Mouse (Mus musculus): ENCODE measurements around the gene Stk38. TPM values are rescaled to one million over a fixed set of nuclear protein-coding genes. Genes with fewer than 3 reads are reported as not detected.
A peak's percentile ranks its signal among the peaks of the same experiment; 100 is the strongest.

Stk38 gene
- polyA plus RNA-seq, 1 experiment from 2014 or later, result 90.4 TPM

GRCm38 (mm10) chr17:28943740-28944139 lies 64.1 kb downstream of the Stk38 start, which contains the start of gene Pxt1:
Gene Pxt1 (minus strand): TSS chr17:28943840.
- no peaks in the 10 kb centered on the region for H3K36me3 ChIP-seq (ENCODE audit: control insufficient read depth, insufficient read depth)
- H3K9ac ChIP-seq (ENCODE audit: low read length), result no peak within 1 kb of the TSS
- H3K4me3 ChIP-seq (ENCODE audit: low read length), result no peak within 1 kb of the TSS
- no peak within 1 kb of the TSS for H3K4me2 ChIP-seq (ENCODE audit: low read depth, low read length)
- H3K9me3 ChIP-seq (replicated peaks; ENCODE audit: control insufficient read depth, low read length), result peaks cover 7% of the 10 kb centered on the region
- no peaks in the 10 kb centered on the region for H3K27me3 ChIP-seq (ENCODE audit: control insufficient read depth, insufficient read depth, low read length)
- H3K27ac ChIP-seq (ENCODE audit: low read length), result no peak within 1 kb of the TSS
- ATAC-seq (replicated peaks; ENCODE audit: extremely low read depth, insufficient read depth, low FRiP score), result no peak
- no peaks in the 10 kb centered on the region for H3K4me1 ChIP-seq (ENCODE audit: control insufficient read depth, insufficient read depth, low read length)
- WGBS, result 81% methylated on average over 7 of the region's 7 CpGs

DNA sequence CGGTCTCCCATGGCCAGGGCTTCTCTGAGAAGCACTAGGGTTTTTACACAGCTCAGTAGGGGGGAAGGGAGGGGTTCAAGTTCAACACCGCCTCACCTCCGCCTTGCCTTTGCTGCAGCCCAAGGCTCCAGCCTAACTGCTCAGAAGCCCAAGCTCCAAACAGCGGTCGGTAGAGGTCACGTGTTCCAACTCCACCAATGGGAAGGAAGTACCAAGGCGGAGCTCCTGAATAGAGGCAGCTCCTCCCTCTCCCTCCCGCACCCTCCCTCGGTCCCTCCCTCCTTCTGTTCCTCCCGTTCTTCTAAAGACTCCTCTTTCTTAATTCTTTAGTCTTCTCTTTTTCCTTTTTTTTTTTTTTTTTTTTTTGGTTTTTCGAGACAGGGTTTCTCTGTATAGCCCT lies 65.7 kb downstream of the Stk38 start:
- Histone ChIP-seq H3K27me3 (ENCODE audit: control insufficient read depth, insufficient read depth, low read length) (no peaks in the 10 kb centered on the region), H3K9me3 (replicated peaks; ENCODE audit: control insufficient read depth, low read length) (peaks cover 2% of the 10 kb centered on the region; the same call in 1 of the 2 replicates), H3K4me2 (ENCODE audit: low read depth, low read length) (no peak overlapping the region), H3K4me1 (ENCODE audit: control insufficient read depth, insufficient read depth, low read length) (no peaks in the 10 kb centered on the region), H3K9ac (ENCODE audit: low read length) (no peak overlapping the region), H3K36me3 (ENCODE audit: control insufficient read depth, insufficient read depth) (no peaks in the 10 kb centered on the region), H3K27ac (ENCODE audit: low read length) (no peak overlapping the region), H3K4me3 (ENCODE audit: low read length) (no peak overlapping the region)
- ATAC-seq (replicated peaks; ENCODE audit: extremely low read depth, insufficient read depth, low FRiP score), result no peak
- 80% methylated on average over 10 of the region's 11 CpGs for WGBS

DNA sequence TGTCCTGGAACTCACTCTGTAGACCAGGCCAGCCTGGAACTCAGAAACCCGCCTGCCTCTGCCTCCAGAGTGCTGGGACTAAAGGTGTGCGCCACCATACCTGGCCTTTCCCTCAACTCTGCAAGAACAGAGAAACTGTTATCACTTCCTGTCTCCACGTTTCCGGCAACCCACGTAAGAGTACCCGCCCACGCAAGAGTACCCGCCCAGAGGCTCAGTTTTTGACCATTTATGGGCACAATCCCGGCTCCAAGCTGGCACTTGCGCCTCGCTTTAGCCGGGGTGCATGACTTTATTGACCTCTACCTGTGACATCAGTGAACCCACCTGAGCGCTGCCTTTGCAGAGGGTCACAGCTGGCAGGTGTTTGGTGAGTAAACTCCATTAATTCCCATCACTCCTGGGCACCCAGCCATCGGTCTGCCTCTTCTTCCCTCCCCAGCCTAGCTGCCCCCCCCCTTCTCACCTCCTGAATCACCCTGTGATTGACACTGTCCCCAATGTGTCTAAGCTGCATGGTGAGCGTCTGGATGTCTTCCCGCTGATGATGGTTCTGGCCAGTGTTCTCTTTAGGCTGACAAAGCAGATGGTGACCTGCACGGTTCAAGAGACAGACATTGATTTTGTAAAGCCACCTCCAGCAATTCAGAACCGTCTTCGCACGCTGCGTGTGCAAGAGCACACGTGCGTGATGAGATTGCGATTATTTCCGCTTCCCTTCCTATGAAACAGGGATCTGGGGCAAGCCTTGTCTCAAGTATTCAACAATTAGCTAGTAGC lies 66.8 kb downstream of the Stk38 start:
- Histone ChIP-seq H3K4me3 (ENCODE audit: low read length) (no peak overlapping the region), H3K36me3 (ENCODE audit: control insufficient read depth, insufficient read depth) (no peaks in the 10 kb centered on the region), H3K27me3 (ENCODE audit: control insufficient read depth, insufficient read depth, low read length) (no peaks in the 10 kb centered on the region), H3K27ac (ENCODE audit: low read length) (no peak overlapping the region), H3K4me2 (ENCODE audit: low read depth, low read length) (no peak overlapping the region), H3K9ac (ENCODE audit: low read length) (no peak overlapping the region), H3K4me1 (ENCODE audit: control insufficient read depth, insufficient read depth, low read length) (no peaks in the 10 kb centered on the region), H3K9me3 (replicated peaks; ENCODE audit: control insufficient read depth, low read length) (no peaks in the 10 kb centered on the region; the same call in 1 of the 2 replicates)
- 87% methylated on average over 25 of the region's 25 CpGs for WGBS
- ATAC-seq (replicated peaks; ENCODE audit: extremely low read depth, insufficient read depth, low FRiP score), result no peak

- Histone ChIP-seq H3K4me2 (ENCODE audit: low read depth, low read length) (no peak overlapping the region), H3K9ac (ENCODE audit: low read length) (no peak overlapping the region), H3K27ac (ENCODE audit: low read length) (no peak overlapping the region), H3K27me3 (ENCODE audit: control insufficient read depth, insufficient read depth, low read length) (no peaks in the 10 kb centered on the region), H3K4me3 (ENCODE audit: low read length) (no peak overlapping the region), H3K9me3 (replicated peaks; ENCODE audit: control insufficient read depth, low read length) (no peaks in the 10 kb centered on the region; the same call in 1 of the 2 replicates), H3K4me1 (ENCODE audit: control insufficient read depth, insufficient read depth, low read length) (no peaks in the 10 kb centered on the region), H3K36me3 (ENCODE audit: control insufficient read depth, insufficient read depth) (no peaks in the 10 kb centered on the region)
- ATAC-seq (replicated peaks; ENCODE audit: extremely low read depth, insufficient read depth, low FRiP score), result no peak
- 78% methylated on average over 10 of the region's 10 CpGs for WGBS
Measured at GRCm38 (mm10) chr17:28936622-28937345, 71.0 kb downstream of the Stk38 start.

DNA sequence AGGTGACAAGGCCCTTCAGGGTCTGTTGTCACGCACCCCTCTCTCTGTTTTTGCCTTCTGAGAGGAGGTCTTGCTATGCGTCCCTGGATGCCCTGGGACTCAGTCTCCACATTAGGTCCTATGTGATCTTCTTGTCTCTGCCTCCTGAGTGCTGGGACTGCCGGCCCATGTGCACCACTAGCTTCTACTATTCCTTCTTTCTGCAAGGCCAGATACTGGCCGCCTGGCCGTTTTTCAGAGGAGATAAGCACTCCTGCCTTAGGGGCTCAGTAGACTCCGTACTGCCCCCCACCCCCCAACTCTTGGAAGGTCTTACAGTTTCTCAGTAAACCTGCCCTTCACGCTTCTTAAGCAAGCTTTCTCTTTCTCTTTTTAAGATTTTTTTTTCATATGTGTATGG lies 71.7 kb downstream of the Stk38 start:
- Histone ChIP-seq H3K9ac (ENCODE audit: low read length) (no peak overlapping the region), H3K4me1 (ENCODE audit: control insufficient read depth, insufficient read depth, low read length) (0 out of 2 replicates have a peak, but pooled peaks cover 4% of the 10 kb centered on the region), H3K27me3 (ENCODE audit: control insufficient read depth, insufficient read depth, low read length) (no peaks in the 10 kb centered on the region), H3K36me3 (ENCODE audit: control insufficient read depth, insufficient read depth) (no peaks in the 10 kb centered on the region), H3K27ac (ENCODE audit: low read length) (no peak overlapping the region), H3K9me3 (replicated peaks; ENCODE audit: control insufficient read depth, low read length) (no peaks in the 10 kb centered on the region; the same call in 1 of the 2 replicates), H3K4me3 (ENCODE audit: low read length) (no peak overlapping the region), H3K4me2 (ENCODE audit: low read depth, low read length) (no peak overlapping the region)
- no peak for ATAC-seq (replicated peaks; ENCODE audit: extremely low read depth, insufficient read depth, low FRiP score)
- 79% methylated on average over 7 of the region's 7 CpGs for WGBS

- ATAC-seq (replicated peaks; ENCODE audit: extremely low read depth, insufficient read depth, low FRiP score), result no peak
- H3K27me3 ChIP-seq (ENCODE audit: control insufficient read depth, insufficient read depth, low read length), result no peaks in the 10 kb centered on the region
- no peaks in the 10 kb centered on the region for H3K36me3 ChIP-seq (ENCODE audit: control insufficient read depth, insufficient read depth)
- no peak overlapping the region for H3K27ac ChIP-seq (ENCODE audit: low read length)
- H3K4me3 ChIP-seq (ENCODE audit: low read length), result no peak overlapping the region
- peaks cover 11% of the 10 kb centered on the region for H3K4me1 ChIP-seq (ENCODE audit: control insufficient read depth, insufficient read depth, low read length)
- H3K9ac ChIP-seq (ENCODE audit: low read length), result no peak overlapping the region
- 65% methylated on average over 19 of the region's 19 CpGs for WGBS
- H3K9me3 ChIP-seq (replicated peaks; ENCODE audit: control insufficient read depth, low read length), result no peaks in the 10 kb centered on the region; the same call in 1 of the 2 replicates
- no peak overlapping the region for H3K4me2 ChIP-seq (ENCODE audit: low read depth, low read length)
Measured at GRCm38 (mm10) chr17:28934120-28934916, 73.5 kb downstream of the Stk38 start.

GRCm38 (mm10) chr17:28932274-28932673 lies 75.5 kb downstream of the Stk38 start:
- Histone ChIP-seq H3K9me3 (replicated peaks; ENCODE audit: control insufficient read depth, low read length) (no peaks in the 10 kb centered on the region; the same call in 1 of the 2 replicates), H3K4me3 (ENCODE audit: low read length) (no peak overlapping the region), H3K4me2 (ENCODE audit: low read depth, low read length) (no peak overlapping the region), H3K27ac (ENCODE audit: low read length) (no peak overlapping the region), H3K27me3 (ENCODE audit: control insufficient read depth, insufficient read depth, low read length) (no peaks in the 10 kb centered on the region), H3K36me3 (ENCODE audit: control insufficient read depth, insufficient read depth) (no peaks in the 10 kb centered on the region), H3K9ac (ENCODE audit: low read length) (no peak overlapping the region), H3K4me1 (ENCODE audit: control insufficient read depth, insufficient read depth, low read length) (peaks cover 11% of the 10 kb centered on the region)
- no peak for ATAC-seq (replicated peaks; ENCODE audit: extremely low read depth, insufficient read depth, low FRiP score)
- 82% methylated on average over 4 of the region's 4 CpGs for WGBS

- H3K4me3 ChIP-seq (ENCODE audit: low read length), result no peak overlapping the region
- H3K4me1 ChIP-seq (ENCODE audit: control insufficient read depth, insufficient read depth, low read length), result peaks cover 11% of the 10 kb centered on the region
- no peaks in the 10 kb centered on the region for H3K36me3 ChIP-seq (ENCODE audit: control insufficient read depth, insufficient read depth)
- H3K27me3 ChIP-seq (ENCODE audit: control insufficient read depth, insufficient read depth, low read length), result no peaks in the 10 kb centered on the region
- no peak for ATAC-seq (replicated peaks; ENCODE audit: extremely low read depth, insufficient read depth, low FRiP score)
- H3K9ac ChIP-seq (ENCODE audit: low read length), result peak overlapping the region; percentile 20; the same call in 1 of the 2 replicates
- H3K9me3 ChIP-seq (replicated peaks; ENCODE audit: control insufficient read depth, low read length), result no peaks in the 10 kb centered on the region; the same call in 1 of the 2 replicates
- no peak overlapping the region for H3K4me2 ChIP-seq (ENCODE audit: low read depth, low read length)
- 86% methylated on average over 18 of the region's 18 CpGs for WGBS
- peak overlapping the region; percentile 91 for H3K27ac ChIP-seq (ENCODE audit: low read length)
Measured at GRCm38 (mm10) chr17:28931436-28932211, 76.2 kb downstream of the Stk38 start.
